Mouse (Mus musculus) limb, embryonic 12.5 days (tissue): ENCODE results near the gene Psg20. TPM values are rescaled to one million over a fixed set of nuclear protein-coding genes. Genes with fewer than 3 reads are reported as not detected.
"Not testable (repeated sequence)": the region's sequence is repeated elsewhere in the genome, so short reads cannot be mapped to it uniquely, and the experiment has no call there.

Source experiments
- ATAC-seq: fragments of 200-750 bp; cut with Nextera tagmentation; 2 replicates; pipeline ENCODE4 v1.8.0; 2017; ENCODE audit warnings: low read depth, moderate TSS enrichment; ENCODE audit not compliant: insufficient number of reproducible peaks, insufficient read depth, low FRiP score, low TSS enrichment
- H3K27ac ChIP-seq: fragments of 300-500 bp; sonication (generic); 2 replicates; pipeline ENCODE4 v1.5.1; 2016; ENCODE audit warnings: mild to moderate bottlenecking, moderate library complexity
- H3K27me3 ChIP-seq: fragments of 300-500 bp; sonication (generic); 2 replicates; pipeline ENCODE4 v1.6.1; 2016; ENCODE audit warnings: mild to moderate bottlenecking, moderate library complexity
- H3K36me3 ChIP-seq: fragments of 300-500 bp; sonication (generic); 2 replicates; pipeline ENCODE4 v1.6.1; 2016; ENCODE audit warnings: mild to moderate bottlenecking, moderate library complexity
- H3K4me1 ChIP-seq: fragments of 300-500 bp; sonication (generic); replicated peaks from 2 replicates; pipeline ENCODE4 v1.6.1; 2016
- H3K4me2 ChIP-seq: fragments of 300-500 bp; sonication (generic); 2 replicates; pipeline ENCODE4 v1.6.1; 2016; ENCODE audit warnings: mild to moderate bottlenecking, moderate library complexity
- H3K4me3 ChIP-seq: fragments of 300-500 bp; sonication (generic); replicated peaks from 2 replicates; pipeline ENCODE4 v1.5.1; 2016; ENCODE audit warnings: mild to moderate bottlenecking
- H3K9ac ChIP-seq: fragments of 300-500 bp; sonication (generic); replicated peaks from 2 replicates; pipeline ENCODE4 v1.6.1; 2016; ENCODE audit warnings: mild to moderate bottlenecking, moderate library complexity
- H3K9me3 ChIP-seq: fragments of 300-500 bp; sonication (generic); 2 replicates; pipeline ENCODE4 v1.6.1; 2016; ENCODE audit warnings: mild to moderate bottlenecking, moderate library complexity
- WGBS: fragments of 180-500 bp; shearing (Covaris S2); methylation state at CpG from one replicate; pipeline ENCODE4 v1.1.7; 2016; 5-methylcytosine and 5-hydroxymethylcytosine counted together
- polyA plus RNA-seq: library from polyadenylated mRNA; unstranded; fragments of >200 nt; fragmentation: Nextera tagmentation; extraction: Ambion mirVana; gene quantifications from 2 replicates; pipeline ENCODE4 v1.2.1, GENCODE M21; 2016

Psg20 gene
- not detected in 2 replicates for polyA plus RNA-seq

GRCm38 (mm10) chr7:18686085-18686484 lies at the start of gene Psg20:
TSS of gene Psg20 (minus strand) at chr7:18686185.
- Histone ChIP-seq H3K27ac (no peak within 1 kb of the TSS), H3K4me1 (no peaks in the 10 kb centered on the region), H3K36me3 (no peaks in the 10 kb centered on the region), H3K9ac (no peak within 1 kb of the TSS), H3K9me3 (no peaks in the 10 kb centered on the region), H3K4me3 (no peak within 1 kb of the TSS), H3K27me3 (no peaks in the 10 kb centered on the region), H3K4me2 (no peak within 1 kb of the TSS)
- ATAC-seq = no peak
- 67% methylated on average over 2 of the region's 2 CpGs for WGBS

GRCm38 (mm10) chr7:18734451-18734850 lies 48.5 kb upstream of the Psg20 start:
- ATAC-seq = no peak
- Histone ChIP-seq H3K9ac (no peak overlapping the region), H3K36me3 (no peaks in the 10 kb centered on the region), H3K4me3 (no peak overlapping the region), H3K9me3 (no peaks in the 10 kb centered on the region), H3K27ac (no peak overlapping the region), H3K27me3 (no peaks in the 10 kb centered on the region), H3K4me2 (no peak overlapping the region), H3K4me1 (no peaks in the 10 kb centered on the region)
- 85% methylated on average over 1 of the region's 1 CpGs for WGBS

- no peak overlapping the region for H3K27ac ChIP-seq
- no peaks in the 10 kb centered on the region for H3K36me3 ChIP-seq
- no peak overlapping the region for H3K4me3 ChIP-seq
- H3K4me1 ChIP-seq = no peaks in the 10 kb centered on the region
- no peak for ATAC-seq
- no peaks in the 10 kb centered on the region for H3K9me3 ChIP-seq
- H3K27me3 ChIP-seq = no peaks in the 10 kb centered on the region
- H3K4me2 ChIP-seq = no peak overlapping the region
- H3K9ac ChIP-seq = no peak overlapping the region
These were observed 47.1 kb upstream of the Psg20 start for GRCm38 (mm10) chr7:18733111-18733510.

- Histone ChIP-seq H3K4me3 (no peak overlapping the region), H3K9ac (no peak overlapping the region), H3K4me1 (no peaks in the 10 kb centered on the region), H3K36me3 (no peaks in the 10 kb centered on the region), H3K27me3 (no peaks in the 10 kb centered on the region), H3K9me3 (no peaks in the 10 kb centered on the region), H3K27ac (no peak overlapping the region), H3K4me2 (no peak overlapping the region)
- ATAC-seq = no peak
- 72% methylated on average over 1 of the region's 1 CpGs for WGBS
These were observed 42.4 kb upstream of the Psg20 start for GRCm38 (mm10) chr7:18728391-18728790.

GRCm38 (mm10) chr7:18725931-18726330 lies 39.9 kb upstream of the Psg20 start:
- not testable (repeated sequence) for H3K27me3 ChIP-seq, H3K4me1 ChIP-seq, H3K27ac ChIP-seq, H3K4me2 ChIP-seq, ATAC-seq, H3K9ac ChIP-seq, H3K4me3 ChIP-seq, H3K9me3 ChIP-seq, H3K36me3 ChIP-seq

- WGBS = 82% methylated on average over 6 of the region's 6 CpGs
- no peak overlapping the region for H3K27ac ChIP-seq
- H3K9ac ChIP-seq = no peak overlapping the region
- no peaks in the 10 kb centered on the region for H3K36me3 ChIP-seq
- no peak overlapping the region for H3K4me3 ChIP-seq
- H3K4me2 ChIP-seq = no peak overlapping the region
- ATAC-seq = no peak
- no peaks in the 10 kb centered on the region for H3K27me3 ChIP-seq
- no peaks in the 10 kb centered on the region for H3K4me1 ChIP-seq
- H3K9me3 ChIP-seq = no peaks in the 10 kb centered on the region
These were observed 38.0 kb upstream of the Psg20 start for GRCm38 (mm10) chr7:18724001-18724400.

- H3K4me2 ChIP-seq = no peak within 1 kb of the TSS
- no peak within 1 kb of the TSS for H3K9ac ChIP-seq
- 39% methylated on average over 2 of the region's 2 CpGs for WGBS
- no peak for ATAC-seq
- H3K4me1 ChIP-seq = no peaks in the 10 kb centered on the region
- no peaks in the 10 kb centered on the region for H3K27me3 ChIP-seq
- H3K36me3 ChIP-seq = no peaks in the 10 kb centered on the region
- no peak within 1 kb of the TSS for H3K27ac ChIP-seq
- no peak within 1 kb of the TSS for H3K4me3 ChIP-seq
- no peaks in the 10 kb centered on the region for H3K9me3 ChIP-seq
These were observed 31.8 kb upstream of the Psg20 start, which contains the start of gene Psg22 for GRCm38 (mm10) chr7:18717790-18718189. TSS of gene Psg22 (plus strand) at chr7:18718090.

GRCm38 (mm10) chr7:18715546-18715945 lies 29.6 kb upstream of the Psg20 start:
- WGBS = 80% methylated on average over 4 of the region's 4 CpGs
- Histone ChIP-seq H3K4me3 (no peak overlapping the region), H3K27me3 (no peaks in the 10 kb centered on the region), H3K27ac (no peak overlapping the region), H3K9me3 (no peaks in the 10 kb centered on the region), H3K9ac (no peak overlapping the region), H3K4me2 (no peak overlapping the region), H3K4me1 (no peaks in the 10 kb centered on the region), H3K36me3 (no peaks in the 10 kb centered on the region)
- no peak for ATAC-seq

GRCm38 (mm10) chr7:18710846-18711245 lies 24.9 kb upstream of the Psg20 start:
- H3K4me1 ChIP-seq = no peaks in the 10 kb centered on the region
- no peak for ATAC-seq
- no peak overlapping the region for H3K9ac ChIP-seq
- no peaks in the 10 kb centered on the region for H3K9me3 ChIP-seq
- H3K4me2 ChIP-seq = no peak overlapping the region
- H3K4me3 ChIP-seq = no peak overlapping the region
- H3K27ac ChIP-seq = no peak overlapping the region
- WGBS = 76% methylated on average over 1 of the region's 1 CpGs
- no peaks in the 10 kb centered on the region for H3K27me3 ChIP-seq
- no peaks in the 10 kb centered on the region for H3K36me3 ChIP-seq

GRCm38 (mm10) chr7:18710331-18710730 lies 24.3 kb upstream of the Psg20 start:
- not testable (repeated sequence) for H3K36me3 ChIP-seq, H3K27me3 ChIP-seq, H3K4me2 ChIP-seq, H3K27ac ChIP-seq, H3K4me3 ChIP-seq, ATAC-seq, H3K9me3 ChIP-seq, H3K4me1 ChIP-seq, H3K9ac ChIP-seq
- WGBS = 81% methylated on average over 4 of the region's 4 CpGs

GRCm38 (mm10) chr7:18685586-18685985 lies 399 bp downstream of the Psg20 start:
- Histone ChIP-seq H3K9ac (no peak overlapping the region), H3K4me3 (no peak overlapping the region), H3K4me2 (no peak overlapping the region), H3K27ac (no peak overlapping the region), H3K36me3 (no peaks in the 10 kb centered on the region), H3K4me1 (no peaks in the 10 kb centered on the region), H3K9me3 (no peaks in the 10 kb centered on the region), H3K27me3 (no peaks in the 10 kb centered on the region)
- ATAC-seq = no peak

- no peak for ATAC-seq
- no peaks in the 10 kb centered on the region for H3K4me1 ChIP-seq
- WGBS = 50% methylated on average over 2 of the region's 2 CpGs
- no peak overlapping the region for H3K9ac ChIP-seq
- H3K27me3 ChIP-seq = no peaks in the 10 kb centered on the region
- no peak overlapping the region for H3K27ac ChIP-seq
- H3K4me2 ChIP-seq = no peak overlapping the region
- no peak overlapping the region for H3K4me3 ChIP-seq
- no peaks in the 10 kb centered on the region for H3K36me3 ChIP-seq
- H3K9me3 ChIP-seq = no peaks in the 10 kb centered on the region
These were observed 6.2 kb downstream of the Psg20 start for GRCm38 (mm10) chr7:18679772-18680171.
